Mouse (Mus musculus) spleen, adult 18-20 months (tissue): Measurements from ENCODE around the gene Vipr1.
"Not testable (repeated sequence)": the region's sequence is repeated elsewhere in the genome, so short reads cannot be mapped to it uniquely, and the experiment has no call there.

ENCODE experiments used
- DNase-seq, 2 experiments: peaks; one replicate each; pipeline ENCODE4 v3.0.0; 2022; ENCODE audit warnings: mixed read lengths in 2 of 2

Vipr1 gene

GRCm38 (mm10) chr9:121642401-121643181 is at the start of gene Vipr1:
Gene Vipr1, plus strand, starts transcription at chr9:121642716.
- peak; percentile 67 to 74 for DNase-seq

- DNase-seq, result no peak
Observed at GRCm38 (mm10) chr9:121592948-121593550, 49.5 kb upstream of the Vipr1 start.

GRCm38 (mm10) chr9:121593768-121594167 is 48.7 kb upstream of the Vipr1 start:
- not testable (repeated sequence) for DNase-seq

GRCm38 (mm10) chr9:121594771-121595170 is 47.7 kb upstream of the Vipr1 start:
- DNase-seq, result no peak

- DNase-seq, result no peak
Observed at GRCm38 (mm10) chr9:121598106-121598505, 44.4 kb upstream of the Vipr1 start.

- no peak for DNase-seq
Observed at GRCm38 (mm10) chr9:121599551-121599950, 43.0 kb upstream of the Vipr1 start.

- DNase-seq, result no peak
Observed at GRCm38 (mm10) chr9:121600201-121600860, 42.2 kb upstream of the Vipr1 start.

GRCm38 (mm10) chr9:121600861-121601427 is 41.6 kb upstream of the Vipr1 start:
- no peak for DNase-seq

- no peak for DNase-seq
Observed at GRCm38 (mm10) chr9:121602381-121602780, 40.1 kb upstream of the Vipr1 start.

- DNase-seq, result peak; percentile 14 to 44
Observed at GRCm38 (mm10) chr9:121605414-121606278, 36.9 kb upstream of the Vipr1 start.

GRCm38 (mm10) chr9:121606498-121607096 is 35.9 kb upstream of the Vipr1 start:
- no peak for DNase-seq

GRCm38 (mm10) chr9:121609381-121609780 is 33.1 kb upstream of the Vipr1 start:
- no peak for DNase-seq

- DNase-seq, result no peak
Observed at GRCm38 (mm10) chr9:121613192-121613591, 29.3 kb upstream of the Vipr1 start.

- no peak for DNase-seq
Observed at GRCm38 (mm10) chr9:121614241-121614757, 28.2 kb upstream of the Vipr1 start.

- DNase-seq, result peak in 1 of 2 experiments; percentile 21
Observed at GRCm38 (mm10) chr9:121616471-121616870, 26.0 kb upstream of the Vipr1 start.

GRCm38 (mm10) chr9:121619441-121619840 is 23.1 kb upstream of the Vipr1 start:
- no peak for DNase-seq

- DNase-seq, result no peak
Observed at GRCm38 (mm10) chr9:121623235-121623634, 19.3 kb upstream of the Vipr1 start.

- DNase-seq, result no peak
Observed at GRCm38 (mm10) chr9:121624920-121625319, 17.6 kb upstream of the Vipr1 start.

GRCm38 (mm10) chr9:121630627-121631026 is 11.9 kb upstream of the Vipr1 start:
- DNase-seq, result no peak

- DNase-seq, result no peak
Observed at GRCm38 (mm10) chr9:121631946-121632345, 10.6 kb upstream of the Vipr1 start.

- DNase-seq, result no peak
Observed at GRCm38 (mm10) chr9:121632891-121633290, 9.6 kb upstream of the Vipr1 start.

- no peak for DNase-seq
Observed at GRCm38 (mm10) chr9:121633306-121633705, 9.2 kb upstream of the Vipr1 start.
